Mouse (Mus musculus): ENCODE measurements around the gene Zbtb16. TPM values are rescaled to one million over a fixed set of nuclear protein-coding genes. Genes with fewer than 3 reads are reported as not detected.

Gene Zbtb16
- total and polyA plus RNA-seq, 3 experiments, result 0.34 to 3.0 (median 0.90) TPM

GRCm38 (mm10) chr9:48685721-48686120, 150.3 kb downstream of the Zbtb16 start:
- 0 out of 4 replicates have a peak, but pooled peaks cover 0 to 4% of the 10 kb centered on the region in 2 experiments for H3K4me1 ChIP-seq (ENCODE audit: control insufficient read depth in 1 of 2, insufficient read depth in 2 of 2)
- no peak overlapping the region for H3K27ac ChIP-seq (ENCODE audit: insufficient read depth, low read depth)
- no peak overlapping the region for H3K9ac ChIP-seq (ENCODE audit: insufficient read depth, low read depth)
- in situ Hi-C loops (cut with MboI; ENCODE audit: low pct_ligation_motif_present, low pct_unique_long_range_greater_than_20kb, low sequenced_read_pairs), result no loop called here
- H3K9me3 ChIP-seq (replicated peaks; ENCODE audit: low read length), result no peaks in the 10 kb centered on the region
- dilution Hi-C loops (cut with MboI; ENCODE audit: extremely low pct_ligation_motif_present, extremely low pct_unique_long_range_greater_than_20kb, low sequenced_read_pairs), result no loop called here
- no peak for TF ChIP-seq USF1 (IDR thresholded peaks at IDR 0.05; ENCODE audit: low read depth, low read length)
- no peak for TF ChIP-seq ZKSCAN1 (IDR thresholded peaks at IDR 0.05; ENCODE audit: borderline replicate concordance, low read depth, low read length)
- TF ChIP-seq MEF2A (IDR thresholded peaks at IDR 0.05; ENCODE audit: borderline replicate concordance, low read depth, low read length), result no peak
- no peak for TF ChIP-seq GABPA (IDR thresholded peaks at IDR 0.05; ENCODE audit: insufficient replicate concordance, low read depth, low read length)
- no peak for TF ChIP-seq ZMIZ1 (IDR thresholded peaks at IDR 0.05; ENCODE audit: low read depth, low read length)
- no peak for TF ChIP-seq IRF4 (IDR thresholded peaks at IDR 0.05; ENCODE audit: low read depth, low read length)
- no peak for TF ChIP-seq CHD1 (IDR thresholded peaks at IDR 0.05; ENCODE audit: low read depth, low read length)
- no peak for TF ChIP-seq SIN3A (IDR thresholded peaks at IDR 0.05; ENCODE audit: low read length)
- no peak for TF ChIP-seq NRF1 (IDR thresholded peaks at IDR 0.05; ENCODE audit: low read depth, low read length)
- TF ChIP-seq SMC3 (IDR thresholded peaks at IDR 0.05; ENCODE audit: low read depth, low read length), result no peak
- no peak for TF ChIP-seq HCFC1 (IDR thresholded peaks at IDR 0.05; ENCODE audit: low read depth, low read length)
- TF ChIP-seq NELFE (IDR thresholded peaks at IDR 0.05; ENCODE audit: low read depth, low read length), result no peak
- no peak for TF ChIP-seq JUND (conservative IDR thresholded peaks at IDR 0.05; ENCODE audit: low read depth, low read length)
- no peak overlapping the region for H3K4me2 ChIP-seq (ENCODE audit: insufficient read depth, low read depth, poor library complexity, severe bottlenecking)
- no peak overlapping the region for H3K4me3 ChIP-seq (replicated peaks in 1 of 3; ENCODE audit: low read depth in 2 of 3, low read length in 2 of 3, poor library complexity in 1 of 3)
- H3K36me3 ChIP-seq (replicated peaks in 1 of 2; ENCODE audit: control insufficient read depth in 1 of 2, insufficient read depth in 1 of 2, low read length in 1 of 2), result no peaks in the 10 kb centered on the region
- no peaks in the 10 kb centered on the region for H3K79me2 ChIP-seq (replicated peaks; ENCODE audit: control insufficient read depth, extremely low read depth, insufficient read depth, poor library complexity, severe bottlenecking)
- DNase-seq (ENCODE audit: extremely low read depth), result no peak
- H3K27me3 ChIP-seq (replicated peaks), result no peaks in the 10 kb centered on the region

- no peak for DNase-seq (ENCODE audit: extremely low read depth)
- H3K4me1 ChIP-seq (ENCODE audit: control insufficient read depth in 1 of 2, insufficient read depth in 2 of 2), result no peaks in the 10 kb centered on the region
- no peak overlapping the region for H3K4me3 ChIP-seq (replicated peaks in 1 of 3; ENCODE audit: low read depth in 2 of 3, low read length in 2 of 3, poor library complexity in 1 of 3)
- no peaks in the 10 kb centered on the region for H3K36me3 ChIP-seq (replicated peaks in 1 of 2; ENCODE audit: control insufficient read depth in 1 of 2, insufficient read depth in 1 of 2, low read length in 1 of 2)
- dilution Hi-C loops (cut with MboI; ENCODE audit: extremely low pct_ligation_motif_present, extremely low pct_unique_long_range_greater_than_20kb, low sequenced_read_pairs), result no loop called here
- H3K9me3 ChIP-seq (replicated peaks; ENCODE audit: low read length), result no peaks in the 10 kb centered on the region
- no peaks in the 10 kb centered on the region for H3K27me3 ChIP-seq (replicated peaks)
- H3K4me2 ChIP-seq (ENCODE audit: insufficient read depth, low read depth, poor library complexity, severe bottlenecking), result no peak overlapping the region
- no peak overlapping the region for H3K9ac ChIP-seq (ENCODE audit: insufficient read depth, low read depth)
- TF ChIP-seq NRF1 (IDR thresholded peaks at IDR 0.05; ENCODE audit: low read depth, low read length) (no peak), USF1 (IDR thresholded peaks at IDR 0.05; ENCODE audit: low read depth, low read length) (no peak), KAT2A (IDR thresholded peaks at IDR 0.05; ENCODE audit: insufficient replicate concordance, low read length) (no peak), E2F4 (IDR thresholded peaks at IDR 0.05; ENCODE audit: insufficient replicate concordance, low read depth, low read length) (no peak), TCF12 (IDR thresholded peaks at IDR 0.05; ENCODE audit: low read depth, low read length) (no peak), MXI1 (IDR thresholded peaks at IDR 0.05; ENCODE audit: low read depth, low read length) (no peak), GABPA (IDR thresholded peaks at IDR 0.05; ENCODE audit: insufficient replicate concordance, low read depth, low read length) (no peak), SIN3A (IDR thresholded peaks at IDR 0.05; ENCODE audit: low read length) (no peak), SMC3 (IDR thresholded peaks at IDR 0.05; ENCODE audit: low read depth, low read length) (no peak), POLR2AphosphoS2 (IDR thresholded peaks at IDR 0.05; ENCODE audit: low read depth, low read length) (no peak), NELFE (IDR thresholded peaks at IDR 0.05; ENCODE audit: low read depth, low read length) (no peak), ZNF384 (IDR thresholded peaks at IDR 0.05; ENCODE audit: low read depth, low read length) (no peak), CHD1 (IDR thresholded peaks at IDR 0.05; ENCODE audit: low read depth, low read length) (no peak)
- in situ Hi-C loops (cut with MboI; ENCODE audit: low pct_ligation_motif_present, low pct_unique_long_range_greater_than_20kb, low sequenced_read_pairs), result no loop called here
- H3K27ac ChIP-seq (ENCODE audit: insufficient read depth, low read depth), result no peak overlapping the region
- no peaks in the 10 kb centered on the region for H3K79me2 ChIP-seq (replicated peaks; ENCODE audit: control insufficient read depth, extremely low read depth, insufficient read depth, poor library complexity, severe bottlenecking)
These were observed 151.9 kb downstream of the Zbtb16 start for GRCm38 (mm10) chr9:48684144-48684543.
